Mouse (Mus musculus): ENCODE results near the gene Myh2.

Myh2 gene

GRCm38 (mm10) chr11:67170727-67171126 is at the start of gene Myh2:
Myh2 (plus strand) TSS chr11:67171027.
- no peak for DNase-seq (ENCODE audit: low read depth)

GRCm38 (mm10) chr11:67124943-67125342 is 45.9 kb upstream of the Myh2 start:
- no peak for DNase-seq (ENCODE audit: low read depth)

- no peak for DNase-seq (ENCODE audit: low read depth)
Observed at GRCm38 (mm10) chr11:67125361-67125760, 45.5 kb upstream of the Myh2 start.

GRCm38 (mm10) chr11:67133526-67133925 is 37.3 kb upstream of the Myh2 start:
- no peak for DNase-seq (ENCODE audit: low read depth)

- no peak for DNase-seq (ENCODE audit: low read depth)
Observed at GRCm38 (mm10) chr11:67134654-67135053, 36.2 kb upstream of the Myh2 start.

- DNase-seq (ENCODE audit: low read depth): no peak
Observed at GRCm38 (mm10) chr11:67135532-67135931, 35.3 kb upstream of the Myh2 start.

- DNase-seq (ENCODE audit: low read depth): no peak
Observed at GRCm38 (mm10) chr11:67139556-67139955, 31.3 kb upstream of the Myh2 start.

GRCm38 (mm10) chr11:67140175-67140574 is 30.7 kb upstream of the Myh2 start:
- DNase-seq (ENCODE audit: low read depth): no peak

GRCm38 (mm10) chr11:67141031-67141430 is 29.8 kb upstream of the Myh2 start:
- DNase-seq (ENCODE audit: low read depth): no peak

GRCm38 (mm10) chr11:67142047-67142446 is 28.8 kb upstream of the Myh2 start:
- no peak for DNase-seq (ENCODE audit: low read depth)

- no peak for DNase-seq (ENCODE audit: low read depth)
Observed at GRCm38 (mm10) chr11:67143065-67143464, 27.8 kb upstream of the Myh2 start.

- DNase-seq (ENCODE audit: low read depth): no peak
Observed at GRCm38 (mm10) chr11:67143863-67144498, 26.8 kb upstream of the Myh2 start.

GRCm38 (mm10) chr11:67144559-67145265 is 26.1 kb upstream of the Myh2 start:
- no peak for DNase-seq (ENCODE audit: low read depth)

- DNase-seq (ENCODE audit: low read depth): no peak
Observed at GRCm38 (mm10) chr11:67145482-67146408, 25.1 kb upstream of the Myh2 start.

- no peak for DNase-seq (ENCODE audit: low read depth)
Observed at GRCm38 (mm10) chr11:67146409-67147282, 24.2 kb upstream of the Myh2 start.

- no peak for DNase-seq (ENCODE audit: low read depth)
Observed at GRCm38 (mm10) chr11:67147283-67147921, 23.4 kb upstream of the Myh2 start.

GRCm38 (mm10) chr11:67148286-67149012 is 22.4 kb upstream of the Myh2 start:
- DNase-seq (ENCODE audit: low read depth): no peak

GRCm38 (mm10) chr11:67150237-67150636 is 20.6 kb upstream of the Myh2 start:
- DNase-seq (ENCODE audit: low read depth): no peak

- no peak for DNase-seq (ENCODE audit: low read depth)
Observed at GRCm38 (mm10) chr11:67151159-67151558, 19.7 kb upstream of the Myh2 start.

Measured in c-Kit-positive CD71-negative TER-119-negative erythroid progenitor cells, embryonic 14.5 days (primary cell).